Mouse (Mus musculus): ENCODE measurements around the gene Slc16a2.

The Slc16a2 gene

DNA sequence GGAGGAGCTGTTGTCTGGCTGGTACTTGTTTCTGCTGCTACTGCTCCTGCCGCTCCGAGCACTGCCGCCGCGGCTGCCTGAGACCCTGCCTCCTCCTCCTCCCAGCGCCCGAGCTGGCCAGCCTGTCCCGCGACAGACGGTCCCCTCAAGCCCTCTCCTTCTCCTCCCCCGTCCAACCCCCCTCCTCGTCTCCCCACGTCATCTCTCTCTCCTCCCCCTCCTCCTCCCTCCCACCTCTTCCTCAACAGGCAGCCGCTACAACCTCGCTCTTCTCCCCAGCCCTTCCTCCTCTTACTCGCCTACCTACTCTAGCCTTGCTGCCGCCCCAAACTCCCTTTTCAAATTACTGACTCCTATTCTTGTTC, at the start of gene Slc16a2:
Gene Slc16a2 (minus strand): TSS at position 152 of the 365 bp plus-strand sequence.
- peak; percentile 41 to 55 for DNase-seq (ENCODE audit: low spot score in 2 of 2)

GRCm38 (mm10) chrX:103863502-103863901, 41.7 kb upstream of the Slc16a2 start:
- no peak for DNase-seq (ENCODE audit: low spot score in 2 of 2)

DNA sequence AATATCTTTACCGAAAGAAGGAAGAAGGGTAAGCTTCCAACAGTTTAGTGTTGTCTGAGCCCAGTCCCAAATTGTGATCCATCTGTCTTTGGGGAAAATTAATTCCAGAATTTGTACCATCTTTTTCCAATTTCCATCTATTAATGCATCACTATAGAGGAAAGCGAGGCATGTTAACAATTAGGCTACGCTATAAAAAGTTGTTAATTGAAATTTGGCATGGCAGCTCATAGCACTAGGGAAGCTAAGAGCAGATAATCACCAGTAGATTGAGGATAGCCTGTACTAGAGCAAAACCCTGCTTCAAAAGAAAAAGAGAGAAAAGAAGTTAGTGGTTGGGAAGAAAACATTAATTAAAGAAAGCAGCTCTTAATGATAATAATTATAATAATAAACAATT, 41.1 kb upstream of the Slc16a2 start:
- no peak for DNase-seq (ENCODE audit: low spot score in 2 of 2)

DNA sequence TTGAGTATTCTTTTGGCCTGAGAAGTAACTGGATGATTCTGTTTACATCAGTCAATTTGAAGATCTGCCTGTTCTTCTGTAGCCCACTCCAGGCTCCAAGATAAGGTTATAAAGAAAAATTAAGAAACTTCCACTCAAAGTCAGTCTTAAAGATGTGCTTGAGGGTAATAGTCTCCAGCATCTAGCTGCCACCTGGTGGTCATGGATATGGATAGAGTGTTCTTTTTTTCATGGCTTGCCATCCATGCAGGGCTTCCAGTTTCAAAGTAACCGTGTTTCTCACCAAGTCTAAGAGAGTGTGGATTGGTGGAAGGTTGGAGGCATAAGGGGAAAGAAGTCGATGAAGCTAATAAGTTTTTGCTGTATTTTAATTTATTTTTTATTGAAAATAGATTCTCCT, 23.5 kb upstream of the Slc16a2 start:
- DNase-seq (ENCODE audit: low spot score in 2 of 2) = peak in 1 of 2 experiments; percentile 29

DNA sequence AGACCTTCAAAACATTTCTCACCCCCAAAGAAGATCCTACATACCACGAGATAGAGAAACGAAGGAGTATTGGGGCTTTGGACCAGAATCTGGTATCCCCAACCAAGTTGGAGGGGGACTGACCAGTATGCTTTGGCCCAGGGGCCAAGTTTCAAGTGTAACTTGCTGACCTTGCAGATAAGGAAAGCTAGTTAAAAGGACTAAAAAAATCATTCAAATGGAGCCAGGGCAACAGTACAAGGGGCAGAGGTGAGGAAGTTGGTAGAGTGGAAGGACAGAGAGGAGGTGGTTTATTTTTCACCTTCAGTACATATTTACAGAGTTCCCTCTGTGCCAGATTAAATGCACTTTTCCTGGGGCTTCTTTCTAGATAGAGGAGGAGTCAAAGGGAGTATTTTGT, 7.1 kb upstream of the Slc16a2 start:
- DNase-seq (ENCODE audit: low spot score in 2 of 2) = no peak

GRCm38 (mm10) chrX:103822271-103822811, 558 bp upstream of the Slc16a2 start:
- DNase-seq (ENCODE audit: low spot score in 2 of 2) = peak; percentile 38 to 40

GRCm38 (mm10) chrX:103821195-103821831, 470 bp downstream of the Slc16a2 start:
- DNase-seq (ENCODE audit: low spot score in 2 of 2) = no peak

GRCm38 (mm10) chrX:103820307-103821194, 1.2 kb downstream of the Slc16a2 start:
- no peak for DNase-seq (ENCODE audit: low spot score in 2 of 2)

GRCm38 (mm10) chrX:103819253-103819652, 2.5 kb downstream of the Slc16a2 start:
- no peak for DNase-seq (ENCODE audit: low spot score in 2 of 2)

GRCm38 (mm10) chrX:103812690-103813089, 9.1 kb downstream of the Slc16a2 start:
- no peak for DNase-seq (ENCODE audit: low spot score in 2 of 2)

DNA sequence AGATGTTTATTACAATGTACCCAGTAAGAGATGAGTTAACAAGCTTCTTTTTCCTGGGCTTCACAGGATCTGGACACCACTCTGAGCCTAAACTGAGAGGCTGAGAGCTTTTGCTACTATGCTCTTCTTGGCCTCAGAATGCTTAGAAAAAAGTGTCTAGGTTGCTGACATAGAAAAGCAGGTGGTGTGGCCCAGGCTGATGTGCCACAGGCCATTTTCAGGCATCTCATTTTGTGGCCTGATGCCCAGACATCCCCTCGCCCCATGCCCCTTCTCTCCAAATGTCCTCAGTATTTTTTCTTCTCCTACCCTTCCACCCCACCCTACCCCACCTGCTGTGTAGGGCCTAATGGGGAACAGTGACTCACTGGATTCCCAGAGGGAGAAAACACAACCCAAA, 11.3 kb downstream of the Slc16a2 start:
- DNase-seq (ENCODE audit: low spot score in 2 of 2) = no peak

DNA sequence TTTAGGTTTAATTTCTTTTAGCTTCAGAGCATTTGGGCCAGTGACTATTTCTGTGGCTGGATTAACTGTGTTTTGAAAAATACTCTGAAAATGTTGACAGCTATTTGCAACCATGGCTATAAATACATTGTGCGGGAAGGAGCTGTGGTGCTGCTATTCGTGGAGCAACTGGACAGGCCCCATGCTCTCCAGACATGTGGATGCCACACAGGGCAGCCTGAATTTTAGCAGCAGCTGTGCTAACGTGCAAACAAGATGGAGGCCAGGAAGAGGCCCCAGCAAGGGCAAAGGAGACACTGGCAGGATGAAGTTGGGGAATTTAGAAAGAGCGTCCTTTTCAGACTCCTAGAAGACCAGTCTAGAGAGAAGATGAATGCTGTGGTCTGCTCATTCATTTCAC, 15.4 kb downstream of the Slc16a2 start:
- DNase-seq (ENCODE audit: low spot score in 2 of 2) = no peak

DNA sequence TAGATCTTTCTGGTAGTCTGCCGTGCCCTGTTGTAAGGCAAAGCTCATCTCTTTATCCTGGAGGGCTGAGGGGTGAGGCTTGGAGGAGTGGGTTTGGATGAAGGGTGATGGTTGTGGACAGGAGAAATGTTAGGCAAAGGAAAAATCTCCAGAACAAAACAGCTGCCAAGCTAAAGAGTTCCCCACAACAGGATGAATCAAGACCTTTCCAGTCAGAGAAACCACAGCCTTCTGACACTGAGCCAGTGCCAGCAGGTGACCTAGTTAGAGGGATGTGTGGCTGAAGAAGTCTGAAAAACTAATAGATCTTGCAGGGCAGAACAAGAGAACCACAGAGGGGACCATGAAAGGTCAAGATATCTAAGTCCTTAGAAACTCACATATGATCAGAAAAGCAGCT, 24.8 kb downstream of the Slc16a2 start:
- DNase-seq (ENCODE audit: low spot score in 2 of 2) = no peak

DNA sequence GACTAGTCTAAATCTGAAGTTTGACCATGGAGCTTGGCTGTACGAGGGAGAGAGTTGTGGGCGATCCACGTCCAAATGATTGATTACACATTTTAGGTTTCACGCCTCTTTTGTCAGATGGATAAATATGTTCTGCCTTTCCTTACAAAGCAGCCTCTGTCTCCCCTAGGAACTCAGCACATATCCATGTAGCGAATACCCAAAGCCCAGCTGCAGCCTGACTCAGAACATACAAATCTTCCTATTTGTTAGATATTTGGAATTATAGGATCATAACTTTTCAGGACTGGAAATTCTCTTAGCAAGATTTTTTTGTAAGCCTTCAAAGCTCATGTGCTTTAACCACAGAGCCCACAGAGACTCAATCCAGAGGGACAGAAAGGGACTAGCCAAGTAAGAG, 26.3 kb downstream of the Slc16a2 start:
- no peak for DNase-seq (ENCODE audit: low spot score in 2 of 2)

- no peak for DNase-seq (ENCODE audit: low spot score in 2 of 2)
Observed at GRCm38 (mm10) chrX:103791329-103791728, 30.5 kb downstream of the Slc16a2 start.

GRCm38 (mm10) chrX:103785681-103786080, 36.1 kb downstream of the Slc16a2 start:
- peak; percentile 32 to 36 for DNase-seq (ENCODE audit: low spot score in 2 of 2)

GRCm38 (mm10) chrX:103776412-103776811, 45.4 kb downstream of the Slc16a2 start:
- peak in 1 of 2 experiments; percentile 17 for DNase-seq (ENCODE audit: low spot score in 2 of 2)

GRCm38 (mm10) chrX:103746197-103746596, 75.6 kb downstream of the Slc16a2 start:
- no peak for DNase-seq (ENCODE audit: low spot score in 2 of 2)

DNA sequence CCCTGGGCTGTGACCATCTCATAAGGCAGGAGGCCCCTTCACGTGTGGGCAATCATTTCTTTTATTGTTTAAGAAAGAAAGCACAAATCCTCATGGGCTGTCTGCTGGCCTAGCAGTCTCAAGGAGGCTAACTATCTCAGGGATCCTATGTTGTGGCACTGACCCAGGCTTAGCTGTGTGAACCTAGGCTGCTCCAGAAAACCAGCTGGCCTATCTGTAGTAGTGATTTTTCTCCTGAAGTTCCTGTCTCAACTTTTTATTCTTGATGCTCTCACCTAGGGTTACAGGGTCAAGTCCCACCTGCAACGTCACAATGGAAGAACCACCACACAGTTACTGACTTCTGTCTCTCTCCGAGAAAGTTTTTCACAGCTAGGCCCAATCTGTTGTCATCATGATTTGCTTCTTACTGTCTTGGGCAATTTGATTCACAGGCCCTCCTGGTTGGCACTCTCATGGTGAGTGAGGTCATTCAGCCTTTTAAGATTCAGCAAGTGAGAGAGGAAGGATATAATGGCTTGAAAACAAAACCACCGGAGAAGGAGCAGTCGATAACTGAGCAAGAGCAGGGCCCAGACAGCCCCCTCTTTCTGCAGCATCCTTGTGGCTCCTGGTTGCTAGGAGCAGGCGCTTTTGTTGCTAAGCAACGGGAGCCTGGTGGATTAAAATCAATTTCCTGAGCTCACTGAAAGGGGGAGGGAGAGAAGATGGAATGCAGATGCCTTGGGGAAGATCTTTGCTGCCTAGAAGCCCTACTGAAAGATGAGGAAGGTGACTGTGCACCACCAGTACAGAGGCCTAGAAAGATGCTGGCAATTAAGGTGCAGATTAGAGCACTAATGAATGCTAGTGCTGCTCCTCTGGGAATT, 77.4 kb downstream of the Slc16a2 start:
- DNase-seq (ENCODE audit: low spot score in 2 of 2) = no peak

GRCm38 (mm10) chrX:103742057-103742315, 79.8 kb downstream of the Slc16a2 start:
- DNase-seq (ENCODE audit: low spot score in 2 of 2) = no peak

- peak; percentile 58 to 66 for DNase-seq (ENCODE audit: low spot score in 2 of 2)
Observed at GRCm38 (mm10) chrX:103741215-103742056, 80.3 kb downstream of the Slc16a2 start.
